Mouse (Mus musculus): ENCODE results near the gene Olfr700. TPM values are rescaled to one million over a fixed set of nuclear protein-coding genes. Genes with fewer than 3 reads are reported as not detected.
"Not testable (repeated sequence)": the region's sequence is repeated elsewhere in the genome, so short reads cannot be mapped to it uniquely, and the experiment has no call there.

Olfr700 gene
- polyA plus RNA-seq (2015; fragmentation: Nextera tagmentation; extraction: Ambion mirVana) = not detected in 2 replicates

DNA sequence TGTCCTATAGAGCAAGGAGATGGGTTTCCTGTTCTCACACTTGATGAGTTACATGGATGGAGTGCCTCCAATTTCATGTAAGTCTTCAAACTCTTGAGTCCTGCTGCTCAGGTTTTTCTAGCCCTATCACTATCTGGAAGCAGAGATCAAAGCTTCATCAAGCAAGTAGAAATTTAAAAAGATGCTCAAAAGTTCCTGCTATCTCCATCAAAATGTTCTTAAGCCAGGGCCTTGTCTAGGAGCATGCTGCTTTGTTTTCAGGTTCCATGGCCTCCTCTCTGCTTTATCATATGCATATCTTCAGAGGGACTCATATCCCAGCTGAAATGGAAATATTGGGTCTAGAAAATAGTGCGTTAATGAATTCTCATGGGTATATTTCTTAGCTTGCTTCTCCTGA is at the start of gene Olfr700:
TSS of gene Olfr700 (minus strand) at position 101 of the 400 bp plus-strand sequence.
- ATAC-seq (ENCODE audit: insufficient read depth, low FRiP score) = no peak
- 87% methylated on average over 1 of the region's 1 CpGs for WGBS
- Histone ChIP-seq H3K9ac (ENCODE audit: low read length) (no peak within 1 kb of the TSS), H3K9me3 (replicated peaks; ENCODE audit: control insufficient read depth, low read length) (no peaks in the 10 kb centered on the region), H3K36me3 (ENCODE audit: control insufficient read depth, insufficient read depth, low read length) (no peaks in the 10 kb centered on the region), H3K4me2 (ENCODE audit: low read depth, low read length) (no peak within 1 kb of the TSS), H3K27me3 (ENCODE audit: control insufficient read depth, insufficient read depth, low read length) (no peaks in the 10 kb centered on the region), H3K4me3 (replicated peaks; ENCODE audit: low read length) (no peak within 1 kb of the TSS), H3K4me1 (ENCODE audit: control insufficient read depth, insufficient read depth, low read length) (no peaks in the 10 kb centered on the region), H3K27ac (ENCODE audit: low read length) (no peak within 1 kb of the TSS)

DNA sequence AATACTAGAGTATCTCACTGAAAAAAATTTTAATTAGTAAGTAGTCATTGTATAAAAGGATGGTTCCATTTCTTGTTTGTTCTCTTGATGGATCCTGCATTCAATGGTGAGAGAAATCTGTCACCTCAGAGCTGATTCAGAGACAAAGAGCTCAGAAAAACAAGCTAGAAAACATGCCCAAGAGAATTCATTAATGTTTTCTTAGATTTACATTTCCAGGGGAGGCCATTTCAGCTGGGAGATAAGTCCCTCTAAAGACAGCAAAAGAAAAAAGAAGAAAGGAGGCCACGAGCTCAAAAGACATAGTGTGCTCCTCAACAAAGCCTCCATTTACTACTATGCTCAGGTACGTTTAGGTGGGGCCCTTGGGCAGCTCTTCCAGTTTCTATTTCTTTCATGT is 34.4 kb upstream of the Olfr700 start, which contains the start of gene Olfr703:
TSS of gene Olfr703 (plus strand) at position 301 of the 400 bp plus-strand sequence.
- no peak within 1 kb of the TSS for H3K4me2 ChIP-seq (ENCODE audit: low read depth, low read length)
- 53% methylated on average over 2 of the region's 2 CpGs for WGBS
- H3K27me3 ChIP-seq (ENCODE audit: control insufficient read depth, insufficient read depth, low read length) = no peaks in the 10 kb centered on the region
- no peaks in the 10 kb centered on the region for H3K36me3 ChIP-seq (ENCODE audit: control insufficient read depth, insufficient read depth, low read length)
- H3K4me3 ChIP-seq (replicated peaks; ENCODE audit: low read length) = no peak within 1 kb of the TSS
- H3K9ac ChIP-seq (ENCODE audit: low read length) = no peak within 1 kb of the TSS
- no peaks in the 10 kb centered on the region for H3K9me3 ChIP-seq (replicated peaks; ENCODE audit: control insufficient read depth, low read length)
- no peaks in the 10 kb centered on the region for H3K4me1 ChIP-seq (ENCODE audit: control insufficient read depth, insufficient read depth, low read length)
- no peak within 1 kb of the TSS for H3K27ac ChIP-seq (ENCODE audit: low read length)
- ATAC-seq (ENCODE audit: insufficient read depth, low FRiP score) = no peak

DNA sequence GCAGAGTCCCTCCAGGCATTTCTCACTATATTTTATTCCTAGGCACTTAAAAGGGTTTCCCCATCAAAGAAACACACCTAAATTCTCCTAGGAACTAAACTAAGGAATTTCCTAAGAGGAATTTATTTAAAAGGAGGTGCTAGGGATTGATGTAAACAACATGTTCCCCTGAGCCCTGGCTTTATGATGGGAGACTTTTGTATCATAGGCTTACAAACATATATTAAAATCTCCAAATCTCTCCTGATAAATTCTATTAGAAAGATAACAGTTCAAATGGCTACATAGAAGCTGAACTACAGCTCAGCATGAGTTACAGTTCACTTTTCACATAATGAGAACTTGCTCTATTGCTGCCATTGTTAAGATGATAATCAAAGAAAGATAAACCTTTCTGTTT is 25.2 kb upstream of the Olfr700 start, which contains the start of gene Olfr702:
TSS of gene Olfr702 (minus strand) at position 101 of the 400 bp plus-strand sequence.
- Histone ChIP-seq H3K4me3 (replicated peaks; ENCODE audit: low read length) (no peak within 1 kb of the TSS), H3K9me3 (replicated peaks; ENCODE audit: control insufficient read depth, low read length) (no peaks in the 10 kb centered on the region), H3K9ac (ENCODE audit: low read length) (no peak within 1 kb of the TSS), H3K4me1 (ENCODE audit: control insufficient read depth, insufficient read depth, low read length) (no peaks in the 10 kb centered on the region), H3K36me3 (ENCODE audit: control insufficient read depth, insufficient read depth, low read length) (no peaks in the 10 kb centered on the region), H3K27ac (ENCODE audit: low read length) (no peak within 1 kb of the TSS), H3K27me3 (ENCODE audit: control insufficient read depth, insufficient read depth, low read length) (no peaks in the 10 kb centered on the region), H3K4me2 (ENCODE audit: low read depth, low read length) (no peak within 1 kb of the TSS)
- no peak for ATAC-seq (ENCODE audit: insufficient read depth, low FRiP score)

DNA sequence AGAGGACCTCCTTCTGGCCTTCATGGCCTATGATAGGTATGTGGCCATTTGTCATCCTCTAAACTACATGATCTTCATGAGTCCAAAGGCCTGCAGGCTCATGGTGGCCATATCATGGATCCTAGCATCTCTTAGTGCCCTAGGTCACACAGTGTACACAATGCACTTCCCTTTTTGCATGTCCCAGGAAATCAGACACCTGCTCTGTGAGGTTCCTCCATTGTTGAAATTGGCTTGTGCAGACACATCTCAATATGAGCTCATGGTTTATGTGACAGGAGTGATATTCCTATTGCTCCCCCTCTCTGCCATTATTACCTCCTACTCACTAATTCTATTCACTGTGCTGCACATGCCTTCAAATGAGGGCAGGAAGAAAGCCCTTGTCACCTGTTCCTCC is 9.8 kb upstream of the Olfr700 start:
- no peak overlapping the region for H3K27ac ChIP-seq (ENCODE audit: low read length)
- no peak for ATAC-seq (ENCODE audit: insufficient read depth, low FRiP score)

DNA sequence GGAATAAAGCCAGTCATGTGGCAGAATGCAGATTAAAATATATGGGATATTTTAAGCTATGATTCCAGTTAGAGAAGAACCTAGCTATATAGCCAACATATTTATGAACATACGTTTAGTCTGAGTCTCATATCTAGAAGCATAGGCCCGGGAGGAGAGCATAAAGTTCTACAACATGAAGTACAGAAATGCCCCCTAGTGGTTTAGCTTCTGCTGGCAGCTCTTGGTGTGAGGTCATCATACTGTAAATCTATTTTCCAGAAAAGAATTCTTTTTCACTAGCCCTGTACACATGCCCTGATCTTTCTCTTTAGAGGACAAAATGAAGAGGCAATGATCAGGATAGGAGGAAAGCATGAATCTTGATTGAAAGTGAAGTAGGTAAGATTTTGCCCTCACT is 7.1 kb upstream of the Olfr700 start:
- no peak for ATAC-seq (ENCODE audit: insufficient read depth, low FRiP score)
- no peaks in the 10 kb centered on the region for H3K36me3 ChIP-seq (ENCODE audit: control insufficient read depth, insufficient read depth, low read length)
- H3K27ac ChIP-seq (ENCODE audit: low read length) = no peak overlapping the region
- no peaks in the 10 kb centered on the region for H3K4me1 ChIP-seq (ENCODE audit: control insufficient read depth, insufficient read depth, low read length)
- H3K9me3 ChIP-seq (replicated peaks; ENCODE audit: control insufficient read depth, low read length) = no peaks in the 10 kb centered on the region
- no peak overlapping the region for H3K4me3 ChIP-seq (replicated peaks; ENCODE audit: low read length)
- H3K27me3 ChIP-seq (ENCODE audit: control insufficient read depth, insufficient read depth, low read length) = no peaks in the 10 kb centered on the region
- no peak overlapping the region for H3K9ac ChIP-seq (ENCODE audit: low read length)
- H3K4me2 ChIP-seq (ENCODE audit: low read depth, low read length) = no peak overlapping the region
- 38% methylated on average over 2 of the region's 2 CpGs for WGBS

More for the DNA sequence above, 9.8 kb upstream of the Olfr700 start:
- Histone ChIP-seq H3K4me3 (replicated peaks; ENCODE audit: low read length) (no peak overlapping the region), H3K36me3 (ENCODE audit: control insufficient read depth, insufficient read depth, low read length) (no peaks in the 10 kb centered on the region), H3K9ac (ENCODE audit: low read length) (no peak overlapping the region), H3K27me3 (ENCODE audit: control insufficient read depth, insufficient read depth, low read length) (no peaks in the 10 kb centered on the region), H3K4me2 (ENCODE audit: low read depth, low read length) (no peak overlapping the region), H3K4me1 (ENCODE audit: control insufficient read depth, insufficient read depth, low read length) (no peaks in the 10 kb centered on the region), H3K9me3 (replicated peaks; ENCODE audit: control insufficient read depth, low read length) (no peaks in the 10 kb centered on the region)

DNA sequence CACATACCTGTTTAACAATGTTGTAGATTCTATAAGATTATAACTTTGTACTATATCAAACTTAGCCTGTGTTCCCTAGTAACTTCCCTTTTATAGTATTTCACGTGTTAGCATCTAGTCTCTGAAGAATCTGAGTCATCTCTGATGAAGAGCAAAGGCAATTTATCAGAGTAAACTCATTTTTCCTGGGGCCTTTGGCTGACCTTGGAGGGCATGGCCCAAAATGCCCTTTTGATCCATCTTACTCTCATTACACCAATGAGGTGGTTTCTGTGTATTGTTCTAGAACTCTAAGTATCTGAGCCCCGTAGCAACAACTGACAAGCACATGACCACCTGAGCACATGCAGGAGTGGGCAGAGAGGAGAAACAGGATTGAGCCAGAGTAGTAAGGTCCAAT is 5.2 kb upstream of the Olfr700 start, which contains the start of gene Olfr701:
TSS of gene Olfr701 (plus strand) at position 301 of the 400 bp plus-strand sequence.
- Histone ChIP-seq H3K9me3 (replicated peaks; ENCODE audit: control insufficient read depth, low read length) (no peaks in the 10 kb centered on the region), H3K27me3 (ENCODE audit: control insufficient read depth, insufficient read depth, low read length) (no peaks in the 10 kb centered on the region), H3K4me2 (ENCODE audit: low read depth, low read length) (no peak within 1 kb of the TSS), H3K27ac (ENCODE audit: low read length) (no peak within 1 kb of the TSS), H3K4me3 (replicated peaks; ENCODE audit: low read length) (no peak within 1 kb of the TSS), H3K36me3 (ENCODE audit: control insufficient read depth, insufficient read depth, low read length) (no peaks in the 10 kb centered on the region), H3K4me1 (ENCODE audit: control insufficient read depth, insufficient read depth, low read length) (no peaks in the 10 kb centered on the region), H3K9ac (ENCODE audit: low read length) (no peak within 1 kb of the TSS)
- ATAC-seq (ENCODE audit: insufficient read depth, low FRiP score) = no peak
- 60% methylated on average over 2 of the region's 2 CpGs for WGBS

DNA sequence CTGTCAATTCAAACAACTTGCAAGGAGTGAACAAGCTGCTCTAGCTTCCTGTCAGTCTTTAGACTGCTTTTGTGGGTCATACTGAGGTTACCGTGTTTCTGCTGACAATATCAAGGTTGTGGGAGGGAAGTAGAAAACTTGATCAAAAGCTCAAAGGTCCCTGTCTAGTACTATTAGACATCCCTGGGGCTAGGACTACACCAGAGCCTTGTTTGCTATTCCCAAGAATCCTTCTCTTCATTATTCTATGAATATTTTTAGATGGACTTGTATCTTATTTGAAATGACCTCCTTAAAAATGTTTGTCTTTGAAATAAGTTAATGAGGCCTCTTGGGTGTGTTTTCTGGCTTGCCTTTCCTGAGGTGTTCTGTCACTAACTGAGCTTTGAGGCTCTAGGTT is 15.5 kb downstream of the Olfr700 start, which contains the start of gene Olfr699:
TSS of gene Olfr699 (minus strand) at position 101 of the 400 bp plus-strand sequence.
- Histone ChIP-seq H3K4me1 (ENCODE audit: control insufficient read depth, insufficient read depth, low read length) (no peaks in the 10 kb centered on the region), H3K9me3 (replicated peaks; ENCODE audit: control insufficient read depth, low read length) (no peaks in the 10 kb centered on the region), H3K27me3 (ENCODE audit: control insufficient read depth, insufficient read depth, low read length) (no peaks in the 10 kb centered on the region), H3K4me3 (replicated peaks; ENCODE audit: low read length) (no peak within 1 kb of the TSS), H3K9ac (ENCODE audit: low read length) (no peak within 1 kb of the TSS), H3K36me3 (ENCODE audit: control insufficient read depth, insufficient read depth, low read length) (no peaks in the 10 kb centered on the region), H3K27ac (ENCODE audit: low read length) (no peak within 1 kb of the TSS), H3K4me2 (ENCODE audit: low read depth, low read length) (no peak within 1 kb of the TSS)
- no peak for ATAC-seq (ENCODE audit: insufficient read depth, low FRiP score)
- 74% methylated on average over 1 of the region's 1 CpGs for WGBS

DNA sequence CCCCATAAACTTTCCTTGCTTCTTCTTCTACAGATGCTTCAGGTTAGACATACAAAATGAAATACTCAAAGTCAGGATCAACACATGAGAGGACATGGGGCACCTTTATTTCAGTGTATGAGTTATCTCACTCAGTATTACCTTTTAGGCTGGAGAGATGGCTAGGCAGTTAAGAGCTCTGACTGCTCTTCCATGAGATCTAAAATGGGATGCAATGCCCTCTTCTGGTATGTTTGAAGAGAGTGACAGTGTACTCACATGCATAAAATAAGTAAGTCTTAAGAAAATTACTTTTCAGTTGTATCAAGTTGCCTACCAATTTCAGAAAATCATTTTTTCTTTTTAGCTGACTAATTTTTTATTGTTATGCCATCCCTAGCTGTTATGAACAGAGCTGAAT is 20.3 kb downstream of the Olfr700 start:
- Histone ChIP-seq H3K4me1 (ENCODE audit: control insufficient read depth, insufficient read depth, low read length) (no peaks in the 10 kb centered on the region), H3K27me3 (ENCODE audit: control insufficient read depth, insufficient read depth, low read length) (no peaks in the 10 kb centered on the region), H3K9ac (ENCODE audit: low read length) (no peak overlapping the region), H3K36me3 (ENCODE audit: control insufficient read depth, insufficient read depth, low read length) (no peaks in the 10 kb centered on the region), H3K9me3 (replicated peaks; ENCODE audit: control insufficient read depth, low read length) (no peaks in the 10 kb centered on the region), H3K27ac (ENCODE audit: low read length) (no peak overlapping the region), H3K4me3 (replicated peaks; ENCODE audit: low read length) (no peak overlapping the region), H3K4me2 (ENCODE audit: low read depth, low read length) (no peak overlapping the region)
- ATAC-seq (ENCODE audit: insufficient read depth, low FRiP score) = no peak

DNA sequence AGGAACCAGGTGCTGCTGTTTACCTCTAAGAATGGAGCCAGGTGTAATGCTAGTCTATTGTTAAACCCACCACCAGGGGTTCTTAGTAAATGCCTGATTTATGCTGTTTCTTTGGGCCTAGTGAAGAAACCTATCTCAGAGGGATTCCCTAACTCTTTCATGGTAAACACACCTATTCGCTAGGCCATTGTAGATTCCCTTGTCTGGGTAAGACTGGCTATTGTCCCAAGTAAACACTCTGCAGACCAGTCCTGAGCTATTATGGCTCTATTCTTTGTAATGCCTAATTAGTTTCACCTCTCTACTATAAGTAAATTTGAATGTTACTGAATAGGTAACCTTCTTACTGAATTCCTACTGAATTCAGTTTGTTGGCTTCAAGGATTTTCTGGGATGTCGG is 47.6 kb downstream of the Olfr700 start:
- H3K9ac ChIP-seq (ENCODE audit: low read length); H3K4me1 ChIP-seq (ENCODE audit: control insufficient read depth, insufficient read depth, low read length); H3K27ac ChIP-seq (ENCODE audit: low read length); H3K9me3 ChIP-seq (replicated peaks; ENCODE audit: control insufficient read depth, low read length); H3K27me3 ChIP-seq (ENCODE audit: control insufficient read depth, insufficient read depth, low read length); H3K36me3 ChIP-seq (ENCODE audit: control insufficient read depth, insufficient read depth, low read length); H3K4me2 ChIP-seq (ENCODE audit: low read depth, low read length); H3K4me3 ChIP-seq (replicated peaks; ENCODE audit: low read length); ATAC-seq (ENCODE audit: insufficient read depth, low FRiP score): not testable (repeated sequence)
- 82% methylated on average over 2 of the region's 2 CpGs for WGBS

DNA sequence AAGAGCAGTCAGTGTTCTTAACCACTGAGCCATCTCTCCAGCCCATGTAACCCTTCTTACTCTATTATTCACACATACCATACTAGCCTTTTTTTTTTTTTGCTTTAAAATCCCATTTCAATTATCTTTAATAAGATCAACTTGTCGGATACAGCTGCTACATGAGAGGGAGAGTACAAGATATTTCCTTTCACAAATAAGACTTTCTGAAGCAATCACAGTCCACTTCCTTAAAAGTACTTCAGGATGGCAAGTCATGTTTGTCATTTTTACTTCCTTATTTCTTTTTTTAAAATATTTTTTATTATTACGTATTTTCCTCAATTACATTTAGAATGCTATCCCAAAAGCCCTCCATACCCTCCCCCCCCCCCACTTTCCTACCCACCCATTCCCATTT is 49.8 kb downstream of the Olfr700 start:
- ATAC-seq (ENCODE audit: insufficient read depth, low FRiP score) = no peak
- WGBS = 79% methylated on average over 2 of the region's 2 CpGs
- H3K27me3 ChIP-seq (ENCODE audit: control insufficient read depth, insufficient read depth, low read length) = no peaks in the 10 kb centered on the region

More for the DNA sequence above, 49.8 kb downstream of the Olfr700 start:
- Histone ChIP-seq H3K4me2 (ENCODE audit: low read depth, low read length) (no peak overlapping the region), H3K4me1 (ENCODE audit: control insufficient read depth, insufficient read depth, low read length) (no peaks in the 10 kb centered on the region), H3K4me3 (replicated peaks; ENCODE audit: low read length) (no peak overlapping the region), H3K9ac (ENCODE audit: low read length) (no peak overlapping the region), H3K36me3 (ENCODE audit: control insufficient read depth, insufficient read depth, low read length) (no peaks in the 10 kb centered on the region), H3K9me3 (replicated peaks; ENCODE audit: control insufficient read depth, low read length) (no peaks in the 10 kb centered on the region), H3K27ac (ENCODE audit: low read length) (no peak overlapping the region)

Data from stomach, embryonic 16.5 days (tissue).